Mouse (Mus musculus): Measurements from ENCODE around the gene Slc6a16.
A peak's percentile ranks its signal among the peaks of the same experiment; 100 is the strongest.

The Slc6a16 gene

DNA sequence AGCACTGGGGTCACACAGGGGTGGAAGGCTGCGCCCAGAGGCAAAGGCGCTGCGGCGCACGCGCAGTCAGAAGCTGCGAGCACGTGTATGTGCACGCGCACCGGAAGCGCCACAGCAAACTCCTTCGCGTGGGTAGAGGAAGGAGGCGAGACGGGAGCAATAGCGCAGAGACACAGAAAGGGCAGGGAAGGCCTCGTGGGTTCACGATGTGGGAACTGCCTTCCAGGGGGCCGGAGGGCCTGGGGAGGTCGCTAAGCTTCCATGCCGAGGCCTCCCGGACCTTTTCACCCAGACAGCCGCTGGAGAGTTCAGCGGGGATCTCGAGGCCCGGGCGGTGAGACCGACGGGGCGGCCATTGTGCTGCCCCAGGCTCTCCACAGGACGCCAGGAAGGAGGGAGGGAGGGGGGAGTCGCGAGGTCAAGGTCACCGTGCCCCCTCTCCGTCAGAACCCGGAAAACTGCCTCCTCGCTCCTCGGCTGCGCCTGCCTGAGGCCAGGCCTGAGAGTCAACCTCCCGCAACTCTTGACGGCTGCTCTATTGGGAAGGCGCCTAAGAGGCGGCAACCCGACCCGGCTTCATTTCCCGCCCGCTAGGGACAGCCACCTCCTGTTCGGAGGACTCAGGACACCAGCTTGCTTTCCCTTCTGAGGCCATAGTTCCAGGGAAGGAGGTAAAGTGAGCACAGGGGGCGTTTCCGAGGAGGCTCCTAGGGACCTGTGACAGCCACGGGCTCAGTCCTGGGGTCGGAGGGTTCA lies at the start of gene Slc6a16:
Slc6a16 (plus strand) TSS at position 453 of the 756 bp plus-strand sequence.
- DNase-seq (ENCODE audit: low spot score): peak; percentile 67

GRCm38 (mm10) chr7:45191161-45191560 lies 49.7 kb upstream of the Slc6a16 start:
- DNase-seq (ENCODE audit: low spot score): no peak

GRCm38 (mm10) chr7:45191803-45192363 lies 49.0 kb upstream of the Slc6a16 start:
- DNase-seq (ENCODE audit: low spot score): no peak

DNA sequence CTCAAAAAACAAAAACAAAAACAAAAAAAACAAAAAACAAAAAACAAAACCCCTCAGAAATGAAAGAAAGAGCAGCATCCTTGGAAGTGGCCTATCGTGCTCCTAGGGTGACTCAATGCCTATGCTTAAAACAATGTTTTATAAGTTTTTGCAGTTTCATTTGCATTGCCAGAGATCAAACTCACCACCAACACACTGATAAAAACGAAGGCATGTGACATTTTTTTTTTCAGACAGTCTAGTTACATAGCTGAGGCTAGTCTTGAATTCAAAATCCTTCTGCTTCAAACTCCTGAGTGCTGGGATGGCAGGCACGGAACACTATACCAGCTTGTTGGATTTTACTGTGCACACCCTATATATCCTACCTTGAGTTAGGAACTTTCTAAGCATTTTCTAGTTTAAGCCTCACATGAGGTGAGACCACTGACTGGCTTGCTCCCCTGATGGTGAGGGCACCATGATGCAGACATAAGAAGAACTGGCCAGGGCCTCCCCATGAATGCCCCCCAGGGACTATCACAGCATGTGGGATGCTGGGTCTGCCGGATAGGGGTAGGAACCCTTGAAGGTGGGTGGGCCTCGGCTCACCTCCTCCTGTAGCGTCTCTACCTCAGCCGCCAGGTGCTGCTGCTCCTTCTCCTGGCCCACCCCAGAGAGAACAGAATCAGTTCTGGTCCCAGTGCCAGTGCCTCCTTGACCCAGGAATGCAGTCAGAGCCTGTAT lies 48.1 kb upstream of the Slc6a16 start:
- no peak for DNase-seq (ENCODE audit: low spot score)

DNA sequence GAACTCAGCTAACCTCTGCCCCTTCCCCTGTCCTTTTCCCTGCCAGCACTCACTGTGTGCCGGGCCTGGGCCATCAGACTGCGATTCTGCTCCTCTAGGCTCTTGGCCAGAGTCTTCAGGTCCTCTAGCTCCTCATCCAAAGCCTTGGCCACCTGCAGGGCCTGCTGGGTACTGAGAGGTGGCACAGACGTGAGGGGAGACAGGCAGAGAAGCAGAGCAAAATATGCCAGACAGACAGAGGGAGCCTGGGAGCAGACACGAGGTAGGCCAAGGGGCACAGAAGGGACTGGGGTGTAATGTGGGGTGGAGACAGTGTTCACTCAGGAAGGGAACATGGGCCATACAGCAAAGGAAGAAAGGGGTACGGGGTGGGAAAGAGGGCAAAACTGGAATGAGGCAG lies 47.5 kb upstream of the Slc6a16 start:
- DNase-seq (ENCODE audit: low spot score): no peak

DNA sequence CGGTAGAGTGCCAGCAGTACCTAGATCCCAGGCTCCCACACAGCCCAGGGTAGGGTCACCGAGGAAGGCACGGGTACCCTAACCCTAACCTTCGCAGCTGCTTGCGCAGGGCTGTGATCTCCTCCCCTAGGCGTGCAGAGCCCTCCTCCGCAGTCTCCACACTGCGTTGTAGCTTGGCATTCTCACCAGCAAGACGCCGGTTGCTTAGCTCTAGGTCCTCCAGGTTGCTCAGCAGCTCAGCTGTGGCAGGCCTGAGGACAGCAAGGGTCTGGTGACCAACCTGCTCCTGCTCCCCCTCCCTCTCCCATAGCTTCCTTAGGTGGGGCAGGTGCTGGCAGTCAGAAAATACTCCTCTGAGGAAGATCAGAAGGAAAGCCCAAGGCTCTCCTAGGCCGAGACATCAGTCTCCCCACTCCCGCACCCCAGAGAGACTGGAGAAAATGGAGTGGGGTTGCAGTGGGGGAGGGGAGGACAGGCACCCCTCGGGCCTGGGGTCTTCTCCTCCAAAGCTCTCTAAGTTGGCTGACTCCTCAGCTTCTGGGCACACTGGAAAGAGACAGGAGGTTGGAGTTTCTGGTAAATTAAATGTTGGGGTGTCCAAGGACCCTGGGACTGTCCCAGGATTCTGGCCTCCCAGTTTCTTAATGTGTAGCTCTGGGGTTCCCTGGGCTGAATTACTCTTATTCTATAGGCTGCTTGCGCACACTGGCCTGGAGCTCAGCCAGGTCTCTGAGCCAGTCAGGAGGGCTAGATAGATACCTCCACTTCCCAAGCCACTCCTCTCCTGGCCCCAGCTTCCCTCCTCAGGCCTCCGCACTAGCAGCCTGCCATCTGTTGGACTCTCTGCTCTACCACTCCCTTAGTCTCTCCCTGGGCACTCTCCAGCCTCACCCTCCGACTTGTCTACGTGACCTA lies 46.8 kb upstream of the Slc6a16 start:
- DNase-seq (ENCODE audit: low spot score): no peak

GRCm38 (mm10) chr7:45195341-45196175 lies 45.3 kb upstream of the Slc6a16 start:
- no peak for DNase-seq (ENCODE audit: low spot score)

- DNase-seq (ENCODE audit: low spot score): no peak
Observed at GRCm38 (mm10) chr7:45196176-45196535, 44.7 kb upstream of the Slc6a16 start.

DNA sequence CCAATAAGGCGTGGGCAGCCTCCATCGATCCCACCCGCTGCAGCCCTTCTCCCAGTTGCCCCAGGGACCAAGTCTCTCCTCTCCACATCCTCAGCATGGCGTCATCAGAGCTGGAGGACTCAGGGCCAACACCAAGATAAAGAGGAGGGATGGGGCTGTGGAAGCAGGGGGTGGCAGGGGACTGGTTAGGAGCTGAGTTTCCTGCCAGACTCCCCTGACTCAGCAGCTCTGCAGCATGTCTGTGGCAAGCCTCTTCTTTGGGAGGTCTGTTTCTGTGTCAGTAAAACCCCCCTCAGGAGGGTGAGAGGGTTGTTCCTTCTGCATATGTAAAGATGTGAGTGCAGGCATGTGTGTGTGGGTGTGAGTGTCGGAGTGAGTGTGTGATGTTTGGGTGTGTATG lies 43.9 kb upstream of the Slc6a16 start:
- no peak for DNase-seq (ENCODE audit: low spot score)

DNA sequence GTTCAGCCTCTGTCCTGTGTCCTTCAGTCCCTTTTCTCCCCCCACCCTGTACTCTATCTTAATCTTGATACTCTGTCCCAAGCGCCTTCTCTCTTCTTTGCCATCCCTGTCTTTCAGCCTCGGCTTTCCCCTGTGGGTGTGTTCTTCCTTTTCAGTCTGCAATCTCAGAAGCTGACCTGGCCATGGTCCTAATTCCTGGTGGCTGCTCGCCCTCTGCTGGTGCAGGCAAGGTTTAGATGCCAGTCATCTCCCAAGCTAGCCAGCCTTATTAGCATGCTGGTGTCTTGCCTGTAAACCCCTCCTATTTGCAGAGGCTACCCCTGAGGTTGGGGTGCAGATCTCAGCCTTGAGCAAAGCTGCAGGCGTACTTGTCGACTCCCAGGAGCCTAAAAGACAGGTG lies 42.5 kb upstream of the Slc6a16 start:
- DNase-seq (ENCODE audit: low spot score): peak; percentile 89

DNA sequence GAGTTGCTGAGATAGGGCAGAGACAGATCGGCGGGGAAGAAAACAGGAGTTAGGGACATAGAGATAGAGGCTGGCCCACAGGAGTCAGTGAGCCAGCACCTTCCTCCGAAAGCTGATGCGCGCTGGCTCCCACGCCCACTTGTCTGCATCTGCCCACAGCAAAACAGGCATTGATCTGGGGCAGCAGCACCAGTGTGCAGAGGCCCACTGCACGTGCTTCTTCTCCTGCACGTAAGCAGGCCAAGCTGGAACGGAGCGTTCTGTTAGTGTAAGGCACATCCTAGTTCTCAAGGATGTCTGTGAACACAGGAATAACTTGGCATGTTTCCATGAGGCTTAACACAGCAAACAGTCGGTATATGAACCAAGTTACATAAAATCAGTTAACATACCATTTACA lies 41.9 kb upstream of the Slc6a16 start:
- DNase-seq (ENCODE audit: low spot score): no peak

- DNase-seq (ENCODE audit: low spot score): no peak
Observed at GRCm38 (mm10) chr7:45202654-45203053, 38.2 kb upstream of the Slc6a16 start.

DNA sequence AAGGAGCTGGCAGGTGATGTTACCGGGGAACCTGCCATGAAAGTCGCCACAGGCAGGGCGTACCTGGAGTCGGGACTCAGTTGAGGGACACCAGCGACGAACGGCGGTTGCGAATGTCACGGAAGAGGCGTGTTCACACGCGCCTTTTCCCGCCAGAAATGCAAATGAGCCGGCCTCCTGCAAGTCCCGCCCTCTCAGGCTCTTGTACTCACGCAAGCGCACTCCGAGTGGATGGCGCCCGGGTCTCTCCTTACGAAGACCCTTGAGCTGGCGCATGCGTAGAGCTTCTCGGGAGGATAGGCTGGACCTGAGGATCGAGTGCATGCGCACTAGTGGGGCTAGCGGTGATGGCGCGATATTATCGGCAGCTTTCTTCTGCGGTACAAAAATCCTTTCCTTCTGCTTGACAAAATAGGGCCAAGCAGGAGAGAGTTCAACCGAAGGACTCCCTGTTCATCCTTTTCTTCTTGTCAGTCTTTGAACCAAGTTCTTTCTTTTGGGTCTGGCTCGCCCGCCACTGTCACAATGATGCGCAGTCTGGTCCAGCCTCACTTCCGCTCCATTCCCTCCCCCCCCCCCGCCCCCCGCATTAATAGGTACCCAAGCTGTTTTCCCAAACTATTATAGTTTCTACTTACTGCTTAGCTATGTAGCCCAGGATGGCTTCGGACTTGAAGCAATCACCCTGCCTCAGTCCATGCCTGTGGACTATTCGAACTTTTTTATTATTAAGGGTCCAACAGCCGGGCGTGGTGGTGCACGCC lies 36.3 kb upstream of the Slc6a16 start, which contains the start of gene Ccdc155:
Ccdc155 (minus strand) TSS at position 513 of the 764 bp plus-strand sequence.
- peak; percentile 98 for DNase-seq (ENCODE audit: low spot score)

GRCm38 (mm10) chr7:45208260-45208659 lies 32.6 kb upstream of the Slc6a16 start:
- DNase-seq (ENCODE audit: low spot score): no peak

DNA sequence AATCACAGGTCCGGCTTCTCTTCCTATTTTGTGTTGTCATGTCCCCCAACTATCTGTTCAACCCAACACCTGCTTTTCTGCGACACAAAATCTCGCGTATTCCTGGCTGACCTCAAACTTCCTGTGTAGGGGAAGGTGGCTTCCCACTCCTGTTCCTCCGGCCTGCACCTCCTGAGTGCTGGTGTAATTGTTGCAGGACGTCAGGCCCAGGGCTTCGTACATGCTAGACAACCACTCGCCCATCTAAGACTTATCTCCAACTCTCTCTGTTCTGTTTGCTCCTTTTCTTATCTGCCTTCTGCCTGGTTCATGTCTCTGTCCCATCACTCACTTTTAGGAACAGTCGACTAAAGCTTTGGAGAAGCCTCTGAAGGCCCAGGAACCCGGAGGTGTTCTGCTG lies 29.8 kb upstream of the Slc6a16 start:
- DNase-seq (ENCODE audit: low spot score): no peak

- DNase-seq (ENCODE audit: low spot score): peak; percentile 35
Observed at GRCm38 (mm10) chr7:45211851-45212251, 29.0 kb upstream of the Slc6a16 start, which contains the start of gene Dkkl1. Gene Dkkl1 (minus strand): TSS chr7:45212147.

GRCm38 (mm10) chr7:45212356-45212755 lies 28.5 kb upstream of the Slc6a16 start:
- DNase-seq (ENCODE audit: low spot score): no peak

DNA sequence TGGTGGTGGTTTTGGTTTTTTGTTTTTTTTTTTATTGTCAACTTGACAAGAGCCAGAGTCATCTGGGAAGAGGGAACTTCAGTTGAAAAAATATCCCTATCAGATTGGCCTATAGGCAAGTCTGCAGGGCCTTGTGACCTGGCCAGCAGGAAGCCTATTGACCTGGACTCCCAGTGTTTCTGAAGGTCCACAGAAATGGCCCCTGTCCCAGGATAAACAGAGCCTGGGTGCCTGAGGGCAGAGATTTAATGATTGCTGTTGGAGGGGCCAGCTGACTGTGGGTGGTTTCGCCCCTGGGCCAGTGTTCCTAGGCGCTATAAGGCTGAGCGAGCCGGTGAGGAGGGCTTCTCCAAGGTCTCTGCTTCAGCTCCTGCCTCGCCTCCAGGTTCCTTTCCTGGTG lies 27.2 kb upstream of the Slc6a16 start:
- no peak for DNase-seq (ENCODE audit: low spot score)

- peak; percentile 75 for DNase-seq (ENCODE audit: low spot score)
Observed at GRCm38 (mm10) chr7:45215673-45216441, 25.0 kb upstream of the Slc6a16 start, which contains the start of gene Tead2. Gene Tead2 (plus strand): TSS chr7:45215753.
